Mouse (Mus musculus): Measurements from ENCODE around the gene Stambpl1. TPM values are rescaled to one million over a fixed set of nuclear protein-coding genes. Genes with fewer than 3 reads are reported as not detected.
A peak's percentile ranks its signal among the peaks of the same experiment; 100 is the strongest.

The Stambpl1 gene
- total RNA-seq (2021), result 10 to 100 TPM; 20.0 to 21.1 TPM
- long read RNA-seq, experiment 1, transcript Stambpl1-201 (11 exons, 2,024 nt), result major isoform, 5 of 15 reads
- long read RNA-seq, experiment 1, partial matches to known transcripts, result 0 of 15 reads
- long read RNA-seq, experiment 1, other reads (novel, unspliced or antisense), result 10 of 15 reads
- long read RNA-seq, experiment 2, transcript Stambpl1-201 (11 exons, 2,024 nt), result major isoform, 12 of 24 reads
- long read RNA-seq, experiment 2, partial matches to known transcripts, result 9 of 24 reads
- long read RNA-seq, experiment 2, other reads (novel, unspliced or antisense), result 3 of 24 reads

GRCm38 (mm10) chr19:34192008-34192963 is at the start of gene Stambpl1:
Gene Stambpl1 (plus strand): TSS chr19:34192229.
- DNase-seq (ENCODE audit: low spot score in 2 of 2), result peak; percentile 57 to 58
- H3K4me3 ChIP-seq, result peak within 1 kb of the TSS; percentile 62
- no peak for TF ChIP-seq CTCF (conservative IDR thresholded peaks at IDR 0.05)
- peak within 1 kb of the TSS; percentile 96 for H3K27ac ChIP-seq

DNA sequence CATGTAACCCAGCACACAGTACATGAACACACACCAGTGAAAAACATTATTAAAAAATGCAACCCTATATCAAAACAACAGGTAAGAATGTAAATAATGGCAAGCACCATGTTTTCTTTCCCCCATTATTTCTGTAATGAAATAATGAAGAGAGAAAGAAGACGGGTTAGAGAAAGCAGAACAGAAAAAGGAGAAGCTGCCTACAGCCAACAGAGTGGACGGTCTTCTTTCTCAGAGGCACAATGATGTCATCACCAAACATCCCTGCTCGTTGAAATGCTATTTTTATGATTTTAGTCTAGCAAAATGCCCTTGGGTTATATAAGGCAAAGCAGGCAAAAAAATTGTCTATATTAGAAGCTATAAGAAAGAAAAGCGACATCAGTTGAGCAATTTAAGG is 43.6 kb upstream of the Stambpl1 start:
- TF ChIP-seq CTCF (conservative IDR thresholded peaks at IDR 0.05), result no peak
- no peak for DNase-seq (ENCODE audit: low spot score in 2 of 2)
- Histone ChIP-seq H3K27ac (no peak overlapping the region), H3K4me3 (no peak overlapping the region)

GRCm38 (mm10) chr19:34151909-34152308 is 40.1 kb upstream of the Stambpl1 start:
- Histone ChIP-seq H3K27ac (no peak overlapping the region), H3K4me3 (no peak overlapping the region)
- peak; percentile 18 to 28 for DNase-seq (ENCODE audit: low spot score in 2 of 2)
- TF ChIP-seq CTCF (conservative IDR thresholded peaks at IDR 0.05), result peak; percentile 88

- peak in 1 of 2 experiments; percentile 7 for DNase-seq (ENCODE audit: low spot score in 2 of 2)
- no peak overlapping the region for H3K4me3 ChIP-seq
- no peak overlapping the region for H3K27ac ChIP-seq
- no peak for TF ChIP-seq CTCF (conservative IDR thresholded peaks at IDR 0.05)
These were observed 38.5 kb upstream of the Stambpl1 start for GRCm38 (mm10) chr19:34153263-34154144.

DNA sequence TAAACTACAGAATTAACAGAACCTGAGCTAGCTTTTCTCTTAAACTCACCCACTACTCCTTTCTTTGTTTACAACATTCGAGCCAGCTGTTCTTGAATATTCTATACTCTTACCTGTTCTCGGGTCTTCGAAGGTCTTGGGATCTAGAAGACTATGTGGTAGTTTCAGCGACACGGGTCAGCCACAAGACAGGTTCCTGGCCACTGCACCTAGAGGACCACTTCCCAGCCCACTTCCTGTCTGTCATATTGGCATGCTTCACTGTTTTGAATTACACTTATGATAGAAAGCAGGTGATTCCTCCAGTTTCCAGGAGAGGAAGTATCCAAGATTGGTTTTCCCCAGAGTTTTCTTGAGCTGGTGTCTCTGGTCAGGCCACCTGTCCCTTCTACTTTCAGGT is 29.3 kb upstream of the Stambpl1 start:
- DNase-seq (ENCODE audit: low spot score in 2 of 2), result no peak
- no peak for TF ChIP-seq CTCF (conservative IDR thresholded peaks at IDR 0.05)
- H3K27ac ChIP-seq, result no peak overlapping the region

GRCm38 (mm10) chr19:34165891-34166290 is 26.1 kb upstream of the Stambpl1 start, which contains the start of gene Ankrd22:
Gene Ankrd22 (minus strand): TSS chr19:34166053.
- no peak for TF ChIP-seq CTCF (conservative IDR thresholded peaks at IDR 0.05)
- DNase-seq (ENCODE audit: low spot score in 2 of 2), result no peak

More for the DNA sequence above, 29.3 kb upstream of the Stambpl1 start:
- H3K4me3 ChIP-seq, result no peak overlapping the region

GRCm38 (mm10) chr19:34166386-34166785 is 25.6 kb upstream of the Stambpl1 start:
- no peak overlapping the region for H3K4me3 ChIP-seq
- no peak for TF ChIP-seq CTCF (conservative IDR thresholded peaks at IDR 0.05)
- H3K27ac ChIP-seq, result no peak overlapping the region
- no peak for DNase-seq (ENCODE audit: low spot score in 2 of 2)

More at GRCm38 (mm10) chr19:34165891-34166290, 26.1 kb upstream of the Stambpl1 start, which contains the start of gene Ankrd22:
- Histone ChIP-seq H3K4me3 (no peak within 1 kb of the TSS), H3K27ac (no peak within 1 kb of the TSS)

DNA sequence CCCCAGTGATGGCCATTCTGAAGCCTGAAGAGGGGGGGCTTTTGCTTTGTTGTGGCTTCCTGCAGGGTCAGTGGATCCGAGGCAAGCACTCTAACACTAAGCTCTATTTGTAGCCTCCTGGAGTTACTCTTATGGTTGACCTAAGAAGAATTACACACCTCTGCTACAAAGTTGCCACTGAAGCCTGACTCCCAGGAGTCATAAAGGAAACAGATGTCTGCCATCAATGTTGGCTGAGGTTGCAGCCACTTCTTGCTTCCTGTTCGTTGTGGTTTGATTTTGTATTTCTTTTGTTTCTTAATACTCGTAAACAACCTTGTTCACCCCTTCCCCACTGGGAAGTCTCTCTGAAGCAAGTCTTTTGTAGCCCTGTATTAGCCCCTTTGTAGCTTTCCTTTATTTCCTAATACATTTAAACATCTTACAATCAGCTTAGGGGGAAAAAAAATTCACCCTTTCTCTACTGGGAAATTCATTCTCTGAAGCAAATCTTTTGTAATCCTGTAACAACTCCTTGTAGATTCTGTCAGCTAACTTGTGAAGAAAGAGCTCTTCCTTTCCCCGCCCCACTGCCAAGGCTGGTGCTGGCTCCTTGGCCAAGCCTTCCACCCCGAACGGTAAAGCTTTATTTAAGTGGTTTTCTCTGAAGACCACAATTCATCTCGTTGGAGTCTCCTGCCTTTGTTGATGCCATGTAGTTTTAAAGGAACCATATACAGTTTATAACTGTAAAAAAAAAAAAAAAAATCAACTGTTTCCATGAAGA is 23.9 kb upstream of the Stambpl1 start:
- Histone ChIP-seq H3K27ac (no peak overlapping the region), H3K4me3 (no peak overlapping the region)
- DNase-seq (ENCODE audit: low spot score in 2 of 2), result no peak
- TF ChIP-seq CTCF (conservative IDR thresholded peaks at IDR 0.05), result no peak

DNA sequence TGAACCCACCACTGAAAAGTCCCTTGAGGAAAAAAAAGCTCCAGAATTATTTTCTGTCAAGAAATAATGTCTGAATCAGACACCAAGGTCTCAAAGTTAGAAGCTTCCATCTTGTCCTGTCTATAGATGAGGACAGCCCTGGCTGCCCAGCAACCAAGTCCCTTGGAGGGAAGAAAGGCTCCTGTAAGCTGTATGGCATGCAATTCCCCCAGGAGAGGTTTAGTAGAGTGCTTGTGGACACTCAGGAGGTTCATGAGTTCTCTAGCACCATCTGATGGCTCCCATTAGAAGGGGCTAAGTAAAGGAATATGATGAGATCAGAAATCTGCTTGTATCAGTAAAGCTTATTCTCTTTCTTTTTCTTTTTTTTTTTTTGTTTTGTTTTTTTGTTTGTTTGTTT is 22.9 kb upstream of the Stambpl1 start:
- TF ChIP-seq CTCF (conservative IDR thresholded peaks at IDR 0.05), result no peak
- Histone ChIP-seq H3K4me3 (no peak overlapping the region), H3K27ac (no peak overlapping the region)
- DNase-seq (ENCODE audit: low spot score in 2 of 2), result no peak

DNA sequence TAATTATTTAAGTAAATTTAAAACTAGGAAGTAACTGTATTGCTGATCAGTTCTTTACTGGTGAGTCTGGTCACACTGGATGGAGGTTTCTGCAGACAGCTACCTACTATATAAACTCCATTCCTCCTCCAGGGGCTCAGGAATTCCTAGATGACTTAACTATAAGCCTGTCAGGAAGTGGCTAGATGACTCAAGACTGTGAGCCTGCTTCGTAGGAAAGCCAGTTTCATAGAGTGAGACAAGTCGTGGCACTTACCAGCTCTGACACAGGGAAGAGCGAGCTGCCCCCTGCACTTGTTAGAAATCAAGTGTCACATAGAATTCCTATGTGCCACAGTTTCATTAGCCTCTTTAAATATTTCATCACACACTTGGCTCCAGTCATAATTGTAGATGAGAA is 20.9 kb upstream of the Stambpl1 start:
- no peak overlapping the region for H3K4me3 ChIP-seq

DNA sequence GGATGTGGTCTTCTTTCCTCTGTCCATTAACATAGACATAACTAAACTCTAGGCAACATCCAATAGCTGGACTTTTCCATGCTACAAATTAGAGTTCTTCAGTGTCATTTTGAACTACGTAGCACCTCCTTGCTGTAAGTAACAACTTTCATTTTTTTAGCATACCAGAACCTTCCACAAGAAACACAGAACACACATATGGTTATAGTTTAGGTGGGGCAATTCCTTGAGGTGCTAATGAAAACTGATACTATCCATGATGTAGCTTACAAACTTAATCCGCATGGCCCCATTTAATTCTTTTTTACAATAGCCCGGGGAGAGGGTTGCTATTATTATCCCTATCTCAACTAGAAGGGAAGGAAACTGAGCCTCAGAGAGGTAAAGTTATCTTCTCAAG is 18.0 kb upstream of the Stambpl1 start:
- no peak for DNase-seq (ENCODE audit: low spot score in 2 of 2)
- TF ChIP-seq CTCF (conservative IDR thresholded peaks at IDR 0.05), result no peak
- Histone ChIP-seq H3K4me3 (no peak overlapping the region), H3K27ac (no peak overlapping the region)

More for the DNA sequence above, 20.9 kb upstream of the Stambpl1 start:
- no peak for TF ChIP-seq CTCF (conservative IDR thresholded peaks at IDR 0.05)
- H3K27ac ChIP-seq, result no peak overlapping the region
- no peak for DNase-seq (ENCODE audit: low spot score in 2 of 2)

DNA sequence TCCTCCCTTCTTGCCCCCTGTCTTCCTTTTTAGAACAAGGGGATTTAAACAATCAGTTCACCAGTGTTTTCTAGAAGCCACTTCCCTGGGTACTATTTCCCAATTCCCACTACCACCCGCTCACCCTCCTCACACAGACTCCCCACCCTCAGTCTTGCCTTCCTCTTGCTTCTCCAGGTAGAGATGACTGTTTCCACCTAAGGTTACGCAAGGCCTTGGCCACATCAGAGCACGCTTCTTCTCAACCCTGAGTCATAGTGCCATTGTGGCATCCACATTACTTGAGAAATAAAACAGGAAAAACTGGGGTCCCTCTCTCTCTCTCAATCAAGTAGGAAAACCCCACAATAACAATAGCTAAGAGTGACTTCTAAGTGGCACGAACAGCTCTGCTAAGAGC is 12.9 kb upstream of the Stambpl1 start:
- H3K27ac ChIP-seq, result no peak overlapping the region
- no peak for TF ChIP-seq CTCF (conservative IDR thresholded peaks at IDR 0.05)
- no peak for DNase-seq (ENCODE audit: low spot score in 2 of 2)
- H3K4me3 ChIP-seq, result no peak overlapping the region
